Mouse (Mus musculus) intestine, embryonic 15.5 days (tissue): ENCODE measurements around the gene Gp1bb. TPM values are rescaled to one million over a fixed set of nuclear protein-coding genes. Genes with fewer than 3 reads are reported as not detected.

Experiments
- ATAC-seq: fragments of 200-750 bp; cut with Nextera tagmentation; 2 replicates; pipeline ENCODE4 v1.8.0; 2017; ENCODE audit warnings: moderate TSS enrichment, moderate library complexity
- H3K27ac ChIP-seq: fragments of 300-500 bp; sonication (generic); 2 replicates; pipeline ENCODE4 v1.5.1; 2015; ENCODE audit warnings: mild to moderate bottlenecking, inconsistent platforms
- H3K27me3 ChIP-seq: fragments of 300-500 bp; sonication (generic); replicated peaks from 2 replicates; pipeline ENCODE4 v1.6.1; 2015; ENCODE audit warnings: inconsistent platforms
- H3K36me3 ChIP-seq: fragments of 300-500 bp; sonication (generic); 2 replicates; pipeline ENCODE4 v1.6.1; 2015; ENCODE audit warnings: inconsistent platforms
- H3K4me1 ChIP-seq: fragments of 300-500 bp; sonication (generic); replicated peaks from 2 replicates; pipeline ENCODE4 v1.6.1; 2015; ENCODE audit warnings: inconsistent platforms
- H3K4me2 ChIP-seq: fragments of 300-500 bp; sonication (generic); replicated peaks from 2 replicates; pipeline ENCODE4 v1.6.1; 2015; ENCODE audit warnings: mild to moderate bottlenecking, inconsistent platforms
- H3K4me3 ChIP-seq: fragments of 300-500 bp; sonication (generic); replicated peaks from 2 replicates; pipeline ENCODE4 v1.5.1; 2015; ENCODE audit warnings: inconsistent platforms
- H3K9ac ChIP-seq: fragments of 300-500 bp; sonication (generic); 2 replicates; pipeline ENCODE4 v1.6.1; 2015; ENCODE audit warnings: inconsistent platforms
- H3K9me3 ChIP-seq: fragments of 300-500 bp; sonication (generic); 2 replicates; pipeline ENCODE4 v1.6.1; 2016; ENCODE audit warnings: inconsistent platforms
- WGBS: fragments of 180-500 bp; shearing (Covaris S2); methylation state at CpG from one replicate; pipeline ENCODE4 v1.1.7; 2015; 5-methylcytosine and 5-hydroxymethylcytosine counted together
- polyA plus RNA-seq: library from polyadenylated mRNA; unstranded; fragments of >200 nt; fragmentation: Nextera tagmentation; extraction: Ambion mirVana; gene quantifications from 2 replicates; pipeline ENCODE4 v1.2.1, GENCODE M21; 2015

Gp1bb gene
- polyA plus RNA-seq, 1 experiment from 2014 or later: 2.5 TPM

- Histone ChIP-seq H3K9ac (peak within 1 kb of the TSS; percentile 47), H3K9me3 (no peaks in the 10 kb centered on the region), H3K27ac (no peak within 1 kb of the TSS), H3K27me3 (peaks cover 46% of the 10 kb centered on the region), H3K4me1 (peaks cover 35% of the 10 kb centered on the region), H3K4me3 (peak within 1 kb of the TSS; percentile 49), H3K36me3 (peaks cover 12% of the 10 kb centered on the region; the same call in 1 of the 2 replicates), H3K4me2 (peak within 1 kb of the TSS; percentile 88)
- WGBS: under 1% methylated on average over 65 of the region's 65 CpGs
- ATAC-seq: peak; percentile 34
These were observed 4.2 kb upstream of the Gp1bb start, which contains the start of gene Gm49601 for GRCm38 (mm10) chr16:18626376-18626878. Gene Gm49601, minus strand, starts transcription at chr16:18626427.

DNA sequence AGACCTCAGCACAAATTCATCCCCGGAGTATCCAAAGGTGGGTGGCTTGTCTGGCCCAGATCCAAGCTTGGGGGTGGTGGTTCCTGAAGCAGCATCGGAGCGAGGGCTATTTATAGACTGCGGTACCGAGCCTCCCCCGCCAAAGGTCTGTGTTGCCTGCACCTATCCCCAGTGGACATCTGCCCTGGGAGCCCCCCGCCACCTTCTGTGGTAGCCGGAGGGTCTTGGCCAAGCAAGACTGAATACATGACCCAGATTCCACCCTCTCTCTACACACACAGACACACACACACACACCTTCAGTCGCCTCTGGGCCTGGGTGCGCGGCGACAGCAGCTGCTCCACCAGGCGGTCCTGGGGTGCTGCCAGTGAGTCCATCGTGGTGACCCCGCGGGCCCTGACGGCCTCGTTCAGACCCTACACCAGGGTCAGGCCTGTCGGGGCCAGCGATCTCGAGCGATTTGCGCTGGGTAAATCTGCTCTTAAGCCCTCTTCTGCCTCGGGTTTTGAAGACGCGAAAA is 3.6 kb upstream of the Gp1bb start:
- Histone ChIP-seq H3K4me3 (peak overlapping the region; percentile 49), H3K9me3 (no peaks in the 10 kb centered on the region), H3K27ac (no peak overlapping the region), H3K9ac (peak overlapping the region; percentile 47), H3K4me2 (peak overlapping the region; percentile 88), H3K27me3 (peaks cover 52% of the 10 kb centered on the region), H3K4me1 (peaks cover 41% of the 10 kb centered on the region), H3K36me3 (peaks cover 12% of the 10 kb centered on the region; the same call in 1 of the 2 replicates)
- 30% methylated on average over 26 of the region's 26 CpGs for WGBS
- ATAC-seq: peak; percentile 1; the same call in 1 of the 2 replicates

DNA sequence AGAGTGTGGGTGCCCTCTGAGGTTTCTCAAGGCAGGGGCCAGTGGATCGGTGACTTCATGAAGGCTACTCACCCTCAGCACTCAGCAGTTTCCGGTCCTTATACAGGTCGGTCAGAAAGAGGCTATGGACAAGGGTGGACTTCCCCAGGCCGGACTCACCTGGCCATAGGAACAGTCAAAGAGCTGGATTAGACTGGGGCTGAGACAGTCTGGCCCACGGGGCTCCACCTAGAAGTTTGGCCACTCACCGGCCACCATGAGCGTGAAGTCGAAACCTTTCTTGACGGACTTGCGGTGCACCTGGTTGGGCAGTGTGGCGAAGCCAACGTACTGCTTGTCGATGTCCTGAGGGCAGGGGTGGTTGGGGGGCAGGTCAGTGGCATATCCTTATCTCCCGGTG is 2.9 kb upstream of the Gp1bb start:
- Histone ChIP-seq H3K36me3 (peaks cover 12% of the 10 kb centered on the region; the same call in 1 of the 2 replicates), H3K4me3 (no peak overlapping the region), H3K27ac (no peak overlapping the region), H3K27me3 (peaks cover 59% of the 10 kb centered on the region), H3K4me2 (no peak overlapping the region), H3K9ac (no peak overlapping the region), H3K9me3 (no peaks in the 10 kb centered on the region), H3K4me1 (peaks cover 45% of the 10 kb centered on the region)
- no peak for ATAC-seq
- 66% methylated on average over 14 of the region's 14 CpGs for whole genome bisulfite sequencing

DNA sequence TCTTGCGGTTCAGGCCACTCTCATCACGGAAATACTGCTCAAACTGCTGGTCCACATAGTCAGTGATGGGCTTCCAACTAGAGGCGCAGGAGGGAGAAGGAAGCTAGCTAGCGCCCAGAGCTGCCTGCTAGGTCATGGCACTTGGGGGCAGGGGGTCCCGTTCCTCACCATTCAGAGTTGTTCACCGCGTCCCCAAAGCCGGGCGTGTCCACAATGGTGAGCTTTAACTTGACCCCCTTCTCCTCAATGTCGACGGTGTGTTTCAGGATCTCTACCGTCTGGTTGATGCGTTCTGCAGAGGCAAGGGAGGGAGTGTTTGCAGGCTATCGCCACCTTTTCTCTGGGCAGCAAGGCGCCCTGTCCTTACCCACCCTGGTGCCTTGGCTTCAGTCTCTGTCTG is 2.4 kb upstream of the Gp1bb start:
- Histone ChIP-seq H3K4me3 (no peak overlapping the region), H3K27me3 (peaks cover 64% of the 10 kb centered on the region), H3K36me3 (peaks cover 12% of the 10 kb centered on the region; the same call in 1 of the 2 replicates), H3K4me2 (no peak overlapping the region), H3K27ac (no peak overlapping the region), H3K4me1 (peaks cover 45% of the 10 kb centered on the region), H3K9me3 (no peaks in the 10 kb centered on the region), H3K9ac (no peak overlapping the region)
- no peak for ATAC-seq
- WGBS: 69% methylated on average over 15 of the region's 15 CpGs

- 68% methylated on average over 15 of the region's 15 CpGs for WGBS
These were observed 1.7 kb upstream of the Gp1bb start for GRCm38 (mm10) chr16:18623751-18624540.

GRCm38 (mm10) chr16:18622916-18623750 is 930 bp upstream of the Gp1bb start:
- no peak for ATAC-seq
- no peak overlapping the region for H3K4me2 ChIP-seq
- H3K9ac ChIP-seq: no peak overlapping the region
- H3K4me3 ChIP-seq: no peak overlapping the region
- H3K27ac ChIP-seq: no peak overlapping the region
- peaks cover 12% of the 10 kb centered on the region; the same call in 1 of the 2 replicates for H3K36me3 ChIP-seq
- H3K27me3 ChIP-seq: peaks cover 78% of the 10 kb centered on the region
- H3K4me1 ChIP-seq: peaks cover 33% of the 10 kb centered on the region
- H3K9me3 ChIP-seq: no peaks in the 10 kb centered on the region
- 64% methylated on average over 29 of the region's 29 CpGs for WGBS

More at GRCm38 (mm10) chr16:18623751-18624540, 1.7 kb upstream of the Gp1bb start:
- Histone ChIP-seq H3K4me1 (peaks cover 41% of the 10 kb centered on the region), H3K9me3 (no peaks in the 10 kb centered on the region), H3K27ac (no peak overlapping the region), H3K36me3 (peaks cover 12% of the 10 kb centered on the region; the same call in 1 of the 2 replicates), H3K4me3 (no peak overlapping the region), H3K4me2 (no peak overlapping the region), H3K27me3 (peaks cover 71% of the 10 kb centered on the region), H3K9ac (no peak overlapping the region)
- ATAC-seq: no peak

DNA sequence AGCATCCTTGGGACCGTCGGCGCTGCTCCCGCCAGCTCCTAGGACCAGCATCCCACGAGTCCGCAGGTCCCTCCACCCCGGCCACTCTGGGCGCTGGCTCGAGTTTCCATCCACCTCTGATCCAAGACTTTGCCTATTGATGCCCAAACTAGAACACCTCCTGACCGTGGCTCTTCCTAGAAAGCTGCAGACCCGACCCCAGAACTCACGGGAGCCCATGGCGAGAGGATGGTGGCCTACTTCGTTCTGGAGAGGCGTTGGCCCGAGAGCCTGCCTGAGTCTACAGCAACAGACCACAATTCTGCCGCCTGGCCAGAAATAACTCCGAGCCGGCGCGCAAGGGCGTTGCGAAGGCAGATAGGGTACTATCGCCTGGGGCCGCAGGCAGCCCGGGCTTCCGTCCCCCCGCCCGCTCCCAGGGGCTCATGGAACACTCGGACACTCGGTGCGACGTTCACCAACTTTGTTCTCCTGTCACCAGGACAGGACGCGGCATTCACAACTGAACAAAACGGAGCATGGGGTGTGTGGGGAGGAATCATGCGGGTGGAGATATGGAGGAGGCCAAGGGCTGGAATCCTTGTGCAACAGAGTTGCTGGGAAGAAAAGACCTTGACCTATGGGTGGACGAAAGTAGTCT is 721 bp downstream of the Gp1bb start:
- 12% methylated on average over 38 of the region's 38 CpGs for WGBS
- peak overlapping the region; percentile 95 for H3K4me2 ChIP-seq
- H3K9me3 ChIP-seq: no peaks in the 10 kb centered on the region
- H3K9ac ChIP-seq: no peak overlapping the region; the same call in 1 of the 2 replicates
- peaks cover 78% of the 10 kb centered on the region for H3K27me3 ChIP-seq
- H3K4me3 ChIP-seq: peak overlapping the region; percentile 49
- no peak for ATAC-seq
- H3K4me1 ChIP-seq: peaks cover 29% of the 10 kb centered on the region
- H3K27ac ChIP-seq: no peak overlapping the region
- H3K36me3 ChIP-seq: peaks cover 12% of the 10 kb centered on the region; the same call in 1 of the 2 replicates

- Histone ChIP-seq H3K4me3 (peak overlapping the region; percentile 49), H3K27ac (no peak overlapping the region), H3K27me3 (peaks cover 78% of the 10 kb centered on the region), H3K4me2 (peak overlapping the region; percentile 95), H3K36me3 (peaks cover 12% of the 10 kb centered on the region; the same call in 1 of the 2 replicates), H3K9ac (peak overlapping the region; percentile 6; the same call in 1 of the 2 replicates), H3K4me1 (peaks cover 22% of the 10 kb centered on the region), H3K9me3 (no peaks in the 10 kb centered on the region)
- ATAC-seq: peak; percentile 44
- WGBS: 1% methylated on average over 74 of the region's 74 CpGs
These were observed 1.4 kb downstream of the Gp1bb start for GRCm38 (mm10) chr16:18620601-18621361.

- no peak overlapping the region for H3K27ac ChIP-seq
- ATAC-seq: no peak
- H3K4me3 ChIP-seq: no peak overlapping the region
- no peak overlapping the region for H3K9ac ChIP-seq
- peak overlapping the region; percentile 95 for H3K4me2 ChIP-seq
- H3K9me3 ChIP-seq: no peaks in the 10 kb centered on the region
- H3K4me1 ChIP-seq: peaks cover 21% of the 10 kb centered on the region
- 50% methylated on average over 6 of the region's 6 CpGs for WGBS
- H3K36me3 ChIP-seq: peaks cover 12% of the 10 kb centered on the region; the same call in 1 of the 2 replicates
- peaks cover 73% of the 10 kb centered on the region for H3K27me3 ChIP-seq
These were observed 2.0 kb downstream of the Gp1bb start for GRCm38 (mm10) chr16:18620201-18620600.

DNA sequence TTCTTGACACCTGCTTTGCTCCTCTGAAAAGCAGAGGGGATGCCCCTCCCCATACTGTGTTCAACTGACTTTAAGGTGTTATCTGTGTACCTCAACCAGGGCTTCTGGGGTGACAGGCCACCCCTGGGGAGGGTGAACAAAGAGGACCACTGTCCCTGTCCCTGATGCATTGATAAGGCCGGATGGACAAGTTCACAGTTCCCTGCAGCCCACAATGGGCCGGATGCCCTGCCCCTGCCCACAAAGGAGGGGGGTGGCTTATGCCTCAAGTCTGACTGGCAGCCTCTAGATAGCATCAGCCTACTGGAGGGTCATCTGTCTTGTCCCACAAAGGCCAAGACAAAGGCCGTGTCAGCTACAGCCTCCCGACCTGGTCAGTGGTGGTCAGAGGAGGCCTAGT is 3.1 kb downstream of the Gp1bb start:
- Histone ChIP-seq H3K27ac (no peak overlapping the region), H3K4me1 (peaks cover 21% of the 10 kb centered on the region), H3K9ac (no peak overlapping the region), H3K4me3 (no peak overlapping the region), H3K9me3 (no peaks in the 10 kb centered on the region), H3K36me3 (peaks cover 12% of the 10 kb centered on the region; the same call in 1 of the 2 replicates), H3K27me3 (peaks cover 62% of the 10 kb centered on the region), H3K4me2 (no peak overlapping the region)
- 56% methylated on average over 4 of the region's 4 CpGs for WGBS
- ATAC-seq: no peak

DNA sequence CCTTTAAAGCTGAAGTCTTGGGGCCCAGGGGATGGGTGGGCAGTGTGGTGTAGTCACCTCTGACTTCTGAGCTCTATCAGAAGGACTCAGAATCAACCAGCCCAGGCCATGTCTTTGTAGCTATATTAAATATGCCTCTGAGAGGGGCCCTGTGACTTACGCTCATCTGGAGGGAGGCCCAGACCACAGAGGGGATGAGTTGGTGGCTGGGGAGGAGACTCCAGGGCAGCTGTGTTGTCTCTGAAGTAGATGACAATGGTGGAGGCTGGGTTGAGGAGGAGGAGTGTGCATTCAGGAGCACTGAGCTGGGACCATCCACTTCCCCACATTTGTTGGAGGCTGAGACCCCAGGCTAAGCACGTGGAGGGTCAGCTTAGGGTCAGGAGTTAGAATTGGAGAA is 3.9 kb downstream of the Gp1bb start:
- H3K27ac ChIP-seq: no peak overlapping the region
- peaks cover 5% of the 10 kb centered on the region; the same call in 1 of the 2 replicates for H3K36me3 ChIP-seq
- H3K9ac ChIP-seq: no peak overlapping the region
- ATAC-seq: no peak
- no peak overlapping the region for H3K4me3 ChIP-seq
- H3K9me3 ChIP-seq: no peaks in the 10 kb centered on the region
- peaks cover 54% of the 10 kb centered on the region for H3K27me3 ChIP-seq
- H3K4me1 ChIP-seq: peaks cover 21% of the 10 kb centered on the region
- H3K4me2 ChIP-seq: no peak overlapping the region
- 60% methylated on average over 2 of the region's 2 CpGs for WGBS
